Mouse (Mus musculus): ENCODE results near the gene Ppm1h.

Ppm1h gene

DNA sequence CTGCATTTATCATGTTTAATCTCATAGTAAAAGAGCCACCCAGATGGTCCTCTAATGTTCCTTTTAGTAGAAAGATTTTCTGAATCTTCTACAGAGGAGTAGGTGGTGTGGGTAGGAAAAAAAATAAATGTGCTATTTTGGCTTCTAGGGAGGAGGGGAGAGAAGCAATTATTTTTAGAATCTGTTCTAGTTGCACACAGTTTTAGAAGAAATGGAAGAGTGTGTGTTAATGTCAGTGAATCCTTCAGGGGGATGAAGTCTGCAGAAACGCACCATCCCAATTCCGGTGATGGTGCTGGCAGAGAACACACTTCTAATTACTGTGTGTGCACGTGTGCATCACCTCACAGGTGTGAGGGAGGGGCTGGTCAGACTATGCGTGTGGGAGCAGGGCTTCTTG is 129.6 kb downstream of the Ppm1h start:
- DNase-seq (ENCODE audit: inconsistent ontology term) = no peak

DNA sequence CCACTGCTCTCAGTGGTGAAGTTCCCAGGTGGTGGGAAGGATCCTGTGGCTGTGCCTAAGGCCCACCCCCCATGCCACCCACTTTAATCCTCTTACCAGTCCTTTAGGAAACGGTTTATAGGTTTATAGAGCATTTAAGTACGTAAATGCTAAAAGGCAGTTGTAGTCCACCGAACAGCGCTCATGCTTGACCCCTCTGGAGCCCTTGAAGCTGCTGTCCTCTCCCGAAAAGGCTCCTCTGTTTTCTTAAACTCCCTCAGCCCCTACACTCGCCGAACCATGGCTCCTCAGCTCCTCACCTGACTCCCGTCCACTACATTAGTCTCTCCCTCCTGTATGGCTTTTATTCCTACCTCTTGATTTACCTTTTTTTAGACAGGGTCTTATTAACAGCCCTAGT is 131.3 kb downstream of the Ppm1h start:
- DNase-seq (ENCODE audit: inconsistent ontology term) = no peak

DNA sequence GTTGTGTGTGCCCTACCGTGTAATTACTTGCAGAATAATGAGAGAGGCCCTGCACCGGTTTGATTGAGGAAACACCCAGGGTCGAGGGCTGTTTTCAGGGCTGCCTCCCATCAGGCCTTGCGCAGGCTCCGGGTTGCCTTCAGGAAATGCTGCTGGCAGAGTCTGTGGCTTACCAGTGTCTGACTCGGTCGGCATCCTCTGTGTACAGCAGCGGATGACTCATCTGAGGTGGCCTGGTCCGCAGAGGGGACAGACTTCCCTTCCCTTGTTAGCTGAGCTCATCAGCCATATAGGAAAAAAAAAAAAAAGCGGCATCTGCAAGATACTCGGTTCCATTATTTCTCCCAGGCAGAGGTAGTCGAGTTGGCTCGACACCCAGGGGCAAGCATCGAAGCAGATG is 136.5 kb downstream of the Ppm1h start:
- peak; percentile 89 for DNase-seq (ENCODE audit: inconsistent ontology term)

DNA sequence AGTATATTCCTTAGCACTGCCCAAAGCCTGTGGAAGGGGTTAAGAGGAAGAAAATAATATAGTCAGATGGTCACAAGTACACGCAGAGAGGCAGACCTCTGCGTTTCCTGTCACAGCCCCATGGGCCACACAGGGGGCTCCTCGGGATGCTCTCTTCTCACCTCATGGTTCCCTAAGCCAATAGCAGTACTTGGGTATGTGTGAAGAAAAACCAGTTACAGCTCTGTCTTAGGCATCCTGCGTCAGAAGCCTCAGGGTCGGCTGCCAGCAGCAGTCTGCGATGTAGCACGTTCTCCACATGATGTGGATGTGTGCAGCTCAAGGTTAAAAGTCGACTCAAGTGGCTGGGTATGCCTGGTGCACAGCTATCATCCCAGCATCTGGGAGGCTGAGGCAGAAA is 139.2 kb downstream of the Ppm1h start:
- DNase-seq (ENCODE audit: inconsistent ontology term) = no peak

DNA sequence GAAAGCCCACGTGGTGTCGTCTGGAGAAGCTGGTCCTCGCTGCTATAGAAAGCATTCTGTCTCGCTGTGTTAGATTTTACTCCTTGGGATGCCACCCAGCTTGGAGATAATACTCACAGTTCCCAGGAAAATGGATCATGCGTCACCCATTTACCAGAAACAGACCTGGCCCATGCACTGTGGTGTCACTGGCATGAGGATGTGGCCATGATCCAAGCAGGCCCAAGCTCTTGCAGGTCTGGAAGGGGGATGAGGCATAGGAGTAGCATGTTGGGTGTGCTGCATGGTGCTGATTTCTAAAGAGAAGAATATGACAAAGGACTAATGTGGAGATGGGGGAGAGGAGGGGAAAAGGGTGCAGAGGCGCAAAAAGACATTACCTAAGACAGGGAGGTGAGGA is 141.2 kb downstream of the Ppm1h start:
- DNase-seq (ENCODE audit: inconsistent ontology term) = no peak

DNA sequence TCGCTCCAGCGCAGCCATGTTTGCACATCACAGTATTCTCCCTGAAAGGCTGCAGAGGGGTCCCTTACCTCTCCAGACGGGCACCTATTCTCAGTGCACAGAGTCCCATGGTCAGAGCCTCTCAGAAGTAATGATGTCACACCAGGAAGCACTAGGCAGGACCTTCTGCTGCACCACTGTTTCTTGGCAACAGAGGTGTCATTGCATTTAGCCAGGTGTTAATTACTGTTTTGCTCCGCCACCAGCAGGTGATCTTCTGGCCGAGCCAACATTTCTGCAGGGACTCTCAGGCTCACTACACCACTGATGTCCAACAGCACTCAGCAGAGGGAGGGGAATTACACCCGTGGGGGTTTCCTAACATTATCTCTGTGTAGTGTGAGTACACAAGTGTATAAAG is 143.0 kb downstream of the Ppm1h start:
- DNase-seq (ENCODE audit: inconsistent ontology term) = no peak

DNA sequence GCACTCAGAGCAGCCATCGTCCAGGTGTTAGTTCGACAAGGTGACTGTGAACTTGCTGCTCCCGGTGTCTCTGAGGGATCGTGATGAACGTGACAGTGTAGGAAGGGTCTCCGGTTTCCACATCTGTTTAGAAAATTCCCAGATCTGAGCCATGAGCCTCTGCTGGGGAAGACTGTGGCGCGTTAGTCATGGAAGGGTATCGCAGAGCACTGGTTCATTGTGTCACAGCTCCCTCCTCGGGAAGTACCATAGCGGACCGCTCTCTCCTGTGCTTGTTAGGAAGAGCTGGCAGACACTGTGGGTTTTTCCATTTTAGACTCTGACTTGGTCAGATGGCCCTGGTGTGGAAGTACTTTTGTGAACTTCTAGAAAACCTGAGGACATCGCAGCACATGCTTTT is 145.1 kb downstream of the Ppm1h start:
- DNase-seq (ENCODE audit: inconsistent ontology term) = no peak

DNA sequence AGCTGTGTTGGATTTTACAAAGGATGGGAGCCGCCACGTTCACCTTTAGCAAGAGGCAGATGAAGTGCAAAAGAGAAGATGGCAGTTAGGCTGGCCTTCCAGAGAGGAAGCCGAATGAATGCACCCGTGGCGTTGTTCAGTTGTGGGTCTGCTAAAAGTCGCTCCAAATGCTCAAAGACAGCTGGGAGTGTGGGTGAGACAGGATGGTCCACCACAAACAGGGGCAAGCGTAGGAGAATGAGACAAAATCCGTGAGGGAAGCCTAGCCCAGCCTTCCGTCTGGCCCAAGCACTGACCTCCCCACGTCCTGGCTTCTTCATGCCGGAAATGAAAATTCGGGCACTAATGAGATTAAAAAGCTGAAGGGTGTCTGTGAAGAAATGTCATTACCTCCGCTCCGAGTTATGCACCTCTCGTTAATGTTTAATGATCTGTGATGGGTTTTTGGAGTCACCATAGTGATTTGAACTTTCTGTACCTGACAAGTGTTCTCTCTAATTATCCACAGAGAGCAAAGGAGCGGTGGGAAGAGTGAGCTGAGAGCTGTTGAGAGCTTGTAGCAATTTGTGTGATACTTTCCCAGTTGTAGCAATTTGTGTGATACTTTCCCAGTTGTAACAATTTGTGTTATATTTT is 148.3 kb downstream of the Ppm1h start:
- DNase-seq (ENCODE audit: inconsistent ontology term) = peak; percentile 43

DNA sequence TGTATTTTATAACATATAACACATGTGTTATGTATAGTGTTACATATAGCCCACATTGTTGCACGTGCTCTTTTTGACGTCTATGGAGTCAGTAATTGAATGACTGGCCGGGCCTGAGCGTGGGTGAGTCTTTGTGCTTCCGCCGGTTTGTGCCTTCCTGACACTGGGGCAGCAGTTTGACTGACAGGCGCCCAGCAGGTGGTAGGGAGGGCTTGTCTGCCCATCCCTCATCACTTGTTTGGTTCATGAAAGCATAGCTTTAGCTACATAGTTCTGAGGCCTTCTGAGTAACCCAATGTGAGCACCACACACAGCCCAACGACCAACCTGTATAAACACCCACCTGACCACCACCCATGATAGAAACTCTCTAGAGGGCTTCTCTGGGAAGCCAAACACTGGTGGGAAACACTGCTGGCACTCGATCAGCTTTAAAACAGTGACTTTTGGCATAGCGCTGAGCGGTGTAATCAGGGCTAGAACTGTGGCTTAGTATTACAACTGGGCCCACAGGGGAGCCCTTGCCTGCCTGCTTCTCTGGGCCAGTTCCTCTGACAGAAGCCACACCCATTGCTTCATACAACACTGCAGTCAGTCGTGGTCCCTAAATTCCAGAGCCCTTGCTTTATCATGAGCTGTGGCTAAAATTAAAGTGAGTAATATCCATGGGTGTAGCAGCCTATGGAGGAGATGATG is 149.3 kb downstream of the Ppm1h start:
- no peak for DNase-seq (ENCODE audit: inconsistent ontology term)

DNA sequence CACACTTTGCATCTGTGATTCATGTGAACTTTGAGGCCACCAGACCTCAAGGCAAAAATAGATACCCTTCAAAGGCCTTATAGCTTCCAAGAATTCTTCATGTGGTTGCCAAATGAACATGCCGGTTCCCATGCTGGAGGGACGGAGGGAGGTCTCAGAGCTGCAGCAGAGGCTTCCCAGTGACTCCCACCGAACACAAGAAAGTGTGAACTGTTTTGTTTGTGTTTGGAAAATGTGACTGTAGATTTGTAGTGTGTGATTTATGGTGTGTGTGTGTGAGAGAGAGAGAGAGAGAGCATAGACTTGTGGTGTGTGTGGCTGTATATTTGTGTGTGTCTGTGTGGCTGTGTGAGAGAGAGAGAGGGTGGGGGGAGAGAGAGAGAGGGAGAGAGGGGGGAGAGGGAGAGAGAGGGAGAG is 151.2 kb downstream of the Ppm1h start:
- peak; percentile 74 for DNase-seq (ENCODE audit: inconsistent ontology term)

DNA sequence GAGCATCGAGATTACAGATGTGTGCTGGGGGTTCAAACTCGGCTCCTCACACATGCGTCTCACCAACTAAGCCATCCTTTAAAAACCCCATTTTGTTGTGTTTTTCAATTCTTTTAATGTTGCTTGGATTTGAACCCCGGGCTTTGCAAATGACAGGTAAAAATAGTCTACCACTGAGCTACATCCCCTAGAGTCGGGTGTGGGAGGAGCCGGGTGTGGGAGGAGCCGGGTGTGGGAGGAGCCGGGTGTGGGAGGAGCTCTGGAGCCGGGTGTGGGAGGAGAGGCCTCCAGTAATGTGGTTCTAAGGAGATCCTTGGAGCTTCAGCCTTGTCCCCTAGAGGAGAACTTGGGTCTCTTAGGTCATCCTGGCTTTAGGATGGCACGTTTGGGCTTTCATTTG is 152.1 kb downstream of the Ppm1h start:
- DNase-seq (ENCODE audit: inconsistent ontology term) = no peak

DNA sequence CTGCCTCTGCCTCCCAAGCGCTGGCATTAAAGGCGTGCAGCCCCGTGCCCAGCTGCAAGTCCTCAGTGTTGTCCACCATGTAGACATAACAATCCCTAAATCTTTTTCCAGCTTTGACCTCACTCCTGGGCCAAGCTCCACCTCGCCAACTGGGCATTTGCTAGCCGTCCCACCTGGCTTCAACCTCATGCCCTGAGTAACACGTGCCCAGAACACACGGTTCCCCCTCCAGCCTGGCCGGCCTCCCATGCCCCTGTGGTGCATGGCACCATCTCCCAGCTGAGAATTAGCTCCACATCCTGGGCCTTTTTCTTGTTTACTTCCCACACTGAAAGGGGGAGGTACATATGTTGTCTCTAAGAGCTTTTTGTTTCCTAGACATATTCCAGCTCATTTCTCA is 163.5 kb downstream of the Ppm1h start:
- no peak for DNase-seq (ENCODE audit: inconsistent ontology term)

DNA sequence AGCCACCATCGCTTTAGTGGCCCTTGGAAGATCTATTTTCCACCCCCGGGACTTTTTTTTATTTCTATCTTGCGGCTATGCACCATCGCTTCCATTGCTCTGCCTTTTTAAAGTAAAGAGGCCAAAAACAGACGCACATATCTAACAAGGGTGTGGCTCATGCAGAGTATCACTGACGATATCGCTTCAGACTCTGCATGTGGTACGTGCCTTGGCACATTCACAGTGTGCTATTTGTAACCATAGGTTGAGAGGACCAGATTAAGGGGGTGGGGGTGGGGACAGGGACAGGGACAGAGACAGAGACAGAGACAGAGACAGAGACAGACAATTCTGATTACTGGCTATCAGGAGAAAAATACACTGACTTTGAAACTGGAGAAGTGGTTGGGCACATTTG is 164.4 kb downstream of the Ppm1h start:
- no peak for DNase-seq (ENCODE audit: inconsistent ontology term)

DNA sequence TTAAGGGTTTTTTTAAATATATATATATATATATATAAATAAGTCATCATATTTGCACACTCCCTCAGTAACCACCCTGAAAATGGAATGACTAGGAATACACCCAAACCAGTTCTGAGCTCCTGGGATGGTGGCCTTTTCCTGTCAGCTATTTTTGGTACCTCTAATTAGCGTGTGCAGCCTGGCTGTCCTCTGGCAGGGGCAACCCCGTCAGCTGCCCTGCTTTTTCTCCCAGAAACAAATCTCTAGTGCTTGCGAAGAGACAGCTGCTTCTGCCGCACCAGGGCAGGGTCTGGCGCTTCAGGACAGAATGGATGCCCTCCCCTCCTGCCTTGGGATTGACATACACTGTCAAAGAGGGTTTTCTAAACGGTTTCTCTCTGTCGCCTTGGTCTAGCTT is 166.9 kb downstream of the Ppm1h start:
- peak; percentile 78 for DNase-seq (ENCODE audit: inconsistent ontology term)

DNA sequence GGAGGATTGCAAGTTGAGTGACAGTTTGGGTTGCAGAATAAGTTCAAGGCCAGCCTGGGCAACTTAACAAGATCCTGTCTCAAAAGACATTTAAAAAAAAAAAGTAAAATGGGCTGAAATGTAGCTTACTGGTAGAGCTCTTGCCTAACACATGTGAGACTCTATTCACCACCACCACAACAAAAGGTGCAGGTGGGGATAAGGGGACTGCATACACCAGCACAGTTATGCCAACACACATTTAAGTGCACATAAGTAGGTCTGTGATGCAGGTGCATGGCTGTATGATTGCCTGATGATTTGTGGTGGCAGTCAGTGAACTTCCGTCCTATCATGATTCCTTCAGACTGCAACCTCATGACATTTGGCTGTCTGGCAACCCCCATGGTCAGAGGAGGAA is 167.9 kb downstream of the Ppm1h start:
- no peak for DNase-seq (ENCODE audit: inconsistent ontology term)

DNA sequence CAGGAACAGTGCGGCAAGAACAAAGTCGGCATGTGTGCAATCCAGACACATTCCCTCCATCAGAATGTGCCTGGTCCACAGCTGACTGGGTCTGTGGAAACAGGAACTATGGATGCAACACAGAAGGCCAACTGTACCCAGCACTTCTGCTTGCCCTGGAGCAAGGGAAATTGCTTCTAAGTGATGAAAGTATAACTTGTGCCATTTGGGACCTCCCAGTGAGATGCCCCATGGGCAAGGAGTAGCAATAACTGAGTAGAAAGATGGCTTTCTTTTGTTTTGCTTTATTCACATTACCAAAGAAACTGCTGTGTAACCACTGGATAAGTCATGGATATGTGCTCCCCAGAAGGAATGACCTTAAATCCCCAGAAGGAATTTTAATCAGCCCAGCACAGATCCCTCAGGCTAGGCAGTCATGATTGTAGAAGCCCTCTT is 169.5 kb downstream of the Ppm1h start:
- DNase-seq (ENCODE audit: inconsistent ontology term) = peak; percentile 86

DNA sequence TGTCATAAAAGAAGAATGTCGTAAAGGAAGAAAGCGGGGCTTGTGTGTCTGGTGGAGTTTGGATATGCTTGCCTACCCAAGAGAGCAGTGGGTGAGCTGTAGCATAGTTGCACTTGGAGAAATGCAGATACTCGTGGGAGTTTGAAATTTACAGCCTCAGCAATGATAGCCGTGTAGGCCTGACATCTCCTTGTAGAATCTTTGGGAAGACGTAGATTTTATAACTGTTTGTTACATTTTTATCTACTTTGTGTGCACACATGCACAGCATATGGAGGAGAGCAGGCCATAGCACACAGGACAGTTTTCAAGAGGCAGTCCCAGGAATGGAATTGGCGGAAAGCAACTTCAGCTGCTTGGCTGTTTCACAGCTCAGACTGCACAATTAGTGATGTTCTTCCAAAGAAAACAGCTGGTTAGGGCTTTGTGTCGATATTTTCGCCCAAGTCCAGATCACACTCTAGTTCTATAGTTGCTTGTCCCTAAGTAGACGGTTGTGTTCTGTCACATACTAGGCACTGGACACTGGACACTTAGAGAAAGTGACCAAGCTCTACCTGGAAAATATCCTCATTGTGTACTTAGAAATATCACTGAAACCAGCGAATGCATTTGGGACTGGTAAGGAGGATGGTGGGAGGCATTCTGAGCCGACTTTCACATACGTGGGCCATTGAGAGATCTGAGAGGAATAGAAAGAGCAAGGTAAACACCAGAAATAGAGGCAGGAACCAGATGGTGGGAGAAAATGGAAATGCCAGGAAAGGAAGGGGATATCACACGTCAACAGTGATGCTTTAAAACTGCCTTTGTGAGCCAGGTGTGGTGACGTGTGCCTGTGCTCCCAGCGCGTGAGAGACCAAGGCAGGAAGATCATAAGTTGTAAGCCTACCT is 173.0 kb downstream of the Ppm1h start:
- no peak for DNase-seq (ENCODE audit: inconsistent ontology term)

DNA sequence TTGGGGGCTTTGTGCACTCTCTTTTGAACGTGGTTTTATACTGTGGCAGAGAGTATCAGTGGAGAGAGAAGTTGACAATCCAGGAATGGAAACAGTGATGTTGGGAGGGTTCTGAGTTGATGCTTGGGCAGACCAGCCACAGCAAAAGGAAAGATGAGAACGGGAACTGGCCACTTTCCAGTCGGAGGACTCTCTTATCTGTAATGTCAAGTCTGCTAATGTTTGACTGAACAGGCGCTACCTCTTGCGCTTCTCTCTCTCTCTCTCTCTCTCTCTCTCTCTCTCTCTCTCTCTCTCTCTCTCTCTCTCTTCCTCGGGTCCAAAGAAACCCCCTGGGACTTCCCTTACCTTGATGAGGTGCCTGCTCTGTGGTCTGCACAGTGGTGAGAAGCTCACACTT is 176.0 kb downstream of the Ppm1h start:
- DNase-seq (ENCODE audit: inconsistent ontology term) = no peak

DNA sequence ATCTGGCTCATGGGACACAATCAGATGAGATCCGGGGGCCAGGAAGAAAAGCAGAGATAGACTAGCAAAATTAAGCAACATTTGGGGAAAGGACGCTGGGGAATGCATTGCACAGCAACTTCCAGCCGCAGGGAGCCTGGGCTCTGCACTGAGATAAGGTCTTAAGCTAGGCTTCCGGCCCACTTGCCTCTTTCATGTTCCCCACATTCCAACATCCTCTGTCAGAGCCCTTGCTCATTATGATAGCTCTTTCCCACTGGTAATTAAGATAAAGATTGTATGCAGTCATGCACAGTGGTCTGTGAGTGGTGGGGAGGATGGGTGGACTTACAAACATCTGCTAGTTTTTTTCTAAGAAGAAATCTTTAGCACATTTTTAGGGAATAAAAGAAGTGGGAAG is 176.6 kb downstream of the Ppm1h start:
- peak; percentile 94 for DNase-seq (ENCODE audit: inconsistent ontology term)

DNA sequence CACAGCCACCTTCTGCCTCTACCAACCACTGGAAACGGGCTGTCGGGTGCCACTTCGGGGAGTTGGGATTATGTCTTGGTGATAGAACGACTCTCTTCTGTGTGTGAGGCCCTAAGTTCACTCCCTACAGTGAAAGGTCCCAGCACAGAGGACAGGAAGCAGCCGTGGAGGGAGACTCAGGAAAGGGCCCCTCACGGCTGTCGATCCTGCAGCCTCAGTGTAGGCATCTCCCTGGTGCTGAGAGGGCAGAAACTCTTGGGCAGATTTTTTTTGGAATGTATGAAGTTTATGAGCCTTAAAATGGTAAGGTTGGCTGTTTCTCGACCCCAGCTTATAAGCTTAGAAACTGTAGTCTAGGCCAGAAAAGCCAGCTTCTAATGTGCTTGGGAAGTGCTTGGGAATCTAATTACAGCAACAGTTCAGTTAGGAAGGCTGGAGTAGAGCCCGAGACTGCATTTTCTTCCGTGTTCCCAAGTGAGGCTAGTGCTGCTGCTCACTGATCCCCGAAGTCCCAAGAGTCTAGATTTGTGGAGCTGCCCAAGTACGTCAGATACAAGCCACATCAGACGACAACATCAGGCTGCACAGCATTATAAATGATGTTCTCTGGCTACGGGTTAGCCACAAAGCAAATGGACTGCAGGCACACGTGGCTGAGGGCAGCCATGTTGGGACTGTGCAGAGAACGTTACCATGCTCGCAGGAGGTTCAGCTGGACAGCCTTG is 177.6 kb downstream of the Ppm1h start:
- DNase-seq (ENCODE audit: inconsistent ontology term) = peak; percentile 31

DNA sequence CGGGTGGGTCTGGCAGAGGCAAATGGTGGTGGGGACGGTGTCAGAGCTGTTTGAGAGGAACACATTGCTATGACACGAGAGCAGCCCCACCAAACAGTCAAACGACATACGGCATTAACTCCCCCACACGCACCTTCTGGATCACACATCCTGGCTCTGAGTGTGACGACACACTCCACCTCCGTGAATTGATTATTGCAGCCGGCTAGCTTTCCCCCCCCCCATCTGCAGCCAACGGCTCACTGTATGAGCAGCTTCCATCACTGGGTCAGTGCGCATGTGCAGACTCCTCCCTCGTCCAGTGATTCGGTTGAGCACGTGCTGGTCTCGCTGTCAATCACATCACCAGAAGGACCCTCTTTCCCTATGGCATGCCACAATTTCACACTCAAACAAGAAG is 178.6 kb downstream of the Ppm1h start:
- DNase-seq (ENCODE audit: inconsistent ontology term) = no peak

Measured in Muller cell, postnatal 12 days (primary cell).